Mouse (Mus musculus) kidney, postnatal 36 days (tissue): Measurements from ENCODE around the gene Pcbp4.

Source experiments
- DNase-seq, 2 experiments: peaks; one replicate each; pipeline ENCODE4 v3.0.0; 2021 to 2022; ENCODE audit warnings: mixed read lengths in 2 of 2

The Pcbp4 gene

DNA sequence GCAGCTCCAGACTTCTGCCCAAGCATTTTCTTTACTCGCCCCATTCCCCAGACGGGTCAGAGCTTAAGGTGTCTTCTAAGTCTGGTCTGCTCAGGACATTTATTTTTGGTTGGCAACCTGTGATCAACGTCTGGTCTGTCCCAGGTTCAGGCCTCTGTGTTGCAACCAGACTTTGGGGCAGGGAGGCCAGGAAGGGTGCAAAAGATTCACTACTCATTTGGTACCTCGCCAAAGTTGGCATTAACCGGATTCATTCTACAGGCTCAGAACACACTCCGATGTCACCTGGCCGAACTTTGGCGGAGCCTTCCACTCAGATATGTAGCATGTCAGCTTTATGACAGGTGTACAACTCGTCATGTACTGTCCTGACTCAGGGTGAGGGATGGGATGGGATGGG is 5.1 kb upstream of the Pcbp4 start:
- peak; percentile 46 to 47 for DNase-seq

DNA sequence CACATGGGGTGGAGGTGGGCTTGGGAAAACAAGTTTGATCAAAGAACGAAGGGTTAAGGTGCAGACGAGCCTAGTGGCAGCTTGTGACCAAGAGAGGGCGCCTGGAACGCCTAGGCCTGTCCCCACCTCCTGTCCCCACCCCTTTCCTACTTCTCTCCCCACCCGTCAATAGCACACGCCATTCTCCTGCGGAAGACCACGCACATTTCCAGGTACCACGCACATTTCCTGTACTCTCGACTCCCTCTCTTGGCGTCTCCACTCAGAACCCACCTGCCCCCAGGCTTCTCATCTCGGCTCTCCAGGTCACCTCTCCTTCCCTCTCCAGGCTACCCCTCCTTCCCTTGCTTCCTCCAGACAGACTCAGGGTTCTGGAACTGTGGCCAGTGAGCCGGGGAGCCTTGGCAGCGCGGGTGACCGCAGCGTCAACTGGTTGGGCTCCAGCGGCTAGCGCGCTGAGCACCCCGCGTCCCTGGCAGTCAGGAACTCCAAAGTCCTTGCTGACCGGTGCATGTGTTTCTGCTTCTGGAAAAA is 4.5 kb upstream of the Pcbp4 start:
- peak; percentile 88 for DNase-seq

DNA sequence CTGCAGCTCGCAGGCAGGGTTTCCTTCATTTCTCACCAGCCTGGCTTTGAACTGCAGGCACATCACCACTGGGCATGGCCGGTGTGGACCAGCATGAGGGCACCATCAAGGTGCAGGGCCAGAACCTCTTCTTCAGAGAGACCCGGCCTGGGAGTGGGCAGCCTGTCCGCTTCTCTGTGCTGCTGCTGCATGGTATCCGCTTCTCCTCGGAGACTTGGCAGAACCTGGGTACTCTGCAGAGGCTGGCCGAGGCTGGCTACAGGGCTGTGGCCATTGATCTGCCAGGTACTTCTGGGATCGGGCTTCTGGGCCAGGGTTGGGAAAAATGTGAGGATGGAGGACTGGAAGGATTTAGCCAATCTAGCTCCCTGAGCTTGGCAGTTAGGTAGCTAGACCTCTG is 3.1 kb upstream of the Pcbp4 start:
- DNase-seq: peak in 1 of 2 experiments; percentile 40

DNA sequence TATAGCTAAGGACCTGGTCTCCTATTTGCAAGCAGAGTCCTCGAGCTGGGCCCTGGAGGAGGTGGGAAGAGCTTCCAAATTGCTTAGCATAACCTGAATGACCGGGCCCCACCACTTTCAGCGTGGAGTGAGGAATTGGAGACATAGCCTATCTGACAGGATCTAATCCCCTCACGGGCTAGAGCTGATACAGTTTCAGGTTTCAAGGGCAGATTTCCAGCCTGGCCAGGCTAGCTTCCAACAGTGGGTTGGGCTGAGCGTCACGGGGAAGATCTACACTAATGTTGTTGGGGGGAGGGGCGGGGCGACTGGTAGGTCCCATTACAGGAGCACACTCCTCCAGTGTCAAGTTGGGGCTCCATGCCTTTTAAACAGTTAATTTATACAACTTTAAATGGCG is 2.4 kb upstream of the Pcbp4 start:
- peak; percentile 92 to 94 for DNase-seq

DNA sequence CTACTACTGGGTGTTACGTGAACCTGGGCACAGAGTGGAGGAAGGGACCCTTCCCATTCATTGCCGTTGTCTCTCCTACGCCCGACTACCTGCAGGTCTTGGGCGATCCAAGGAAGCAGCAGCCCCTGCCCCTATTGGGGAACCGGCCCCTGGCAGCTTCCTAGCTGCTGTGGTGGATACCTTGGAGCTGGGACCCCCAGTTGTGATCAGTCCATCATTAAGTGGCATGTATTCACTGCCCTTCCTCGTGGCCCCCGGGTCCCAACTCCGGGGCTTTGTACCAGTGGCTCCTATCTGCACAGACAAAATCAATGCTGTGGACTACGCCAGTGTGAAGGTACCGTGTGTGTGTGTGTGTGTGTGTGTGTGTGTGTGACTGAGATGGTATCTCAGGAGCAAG is 1.8 kb upstream of the Pcbp4 start:
- peak in 1 of 2 experiments; percentile 12 for DNase-seq

DNA sequence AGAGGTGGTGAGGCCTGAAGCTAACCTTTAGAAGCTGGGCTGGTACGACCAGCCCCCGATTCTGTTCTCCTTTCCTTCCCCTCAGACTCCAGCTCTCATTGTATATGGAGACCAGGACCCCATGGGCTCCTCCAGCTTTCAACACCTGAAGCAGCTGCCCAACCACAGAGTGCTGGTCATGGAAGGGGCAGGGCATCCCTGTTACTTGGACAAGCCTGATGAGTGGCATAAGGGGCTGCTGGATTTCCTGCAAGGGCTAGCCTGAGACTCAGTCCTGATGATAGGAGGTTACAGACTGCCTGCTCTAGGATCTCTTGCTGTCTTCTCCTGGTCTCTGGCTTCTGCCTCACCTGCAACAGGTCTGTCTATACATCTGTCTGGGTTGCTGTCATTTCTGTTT is 1.2 kb upstream of the Pcbp4 start:
- peak in 1 of 2 experiments; percentile 20 for DNase-seq

DNA sequence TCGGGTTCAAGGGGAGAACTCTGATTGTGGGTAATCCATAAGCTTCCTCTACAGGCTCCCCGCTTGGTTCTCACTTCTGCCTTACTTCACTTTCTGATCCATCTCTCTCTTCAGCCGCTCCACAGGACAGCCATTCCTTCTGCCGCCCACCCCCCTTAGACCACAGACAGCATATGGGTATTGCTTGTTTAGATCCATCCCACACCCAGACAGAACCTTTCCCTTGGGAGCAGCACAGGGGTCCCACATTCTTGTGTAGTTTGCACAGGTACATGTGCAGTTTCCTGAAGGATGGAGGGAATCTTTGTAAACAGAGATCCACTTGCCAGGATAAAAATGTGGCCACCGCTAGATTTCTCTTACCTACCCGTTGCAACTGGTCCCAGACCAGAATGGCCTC is 740 bp upstream of the Pcbp4 start:
- peak in 1 of 2 experiments; percentile 4 for DNase-seq

DNA sequence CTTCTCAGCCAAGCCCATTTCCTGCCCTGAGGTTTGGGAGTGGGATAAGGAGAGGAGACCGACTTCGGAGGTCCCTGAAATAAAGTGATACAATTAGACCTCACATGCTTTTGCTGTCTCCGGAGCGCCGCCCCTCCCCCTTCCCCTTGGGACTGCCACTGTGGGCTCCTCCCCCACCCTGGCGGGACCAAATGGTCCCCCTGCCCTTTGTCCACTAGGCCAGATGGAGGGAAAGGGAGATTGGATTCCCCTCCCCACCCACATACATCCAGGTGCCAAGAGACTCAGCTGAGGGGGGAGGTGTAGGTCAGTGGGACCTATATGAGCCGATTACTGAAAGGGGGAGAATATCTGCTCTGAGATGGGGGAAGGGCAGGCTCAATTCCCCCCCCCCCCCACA is 270 bp upstream of the Pcbp4 start:
- DNase-seq: peak; percentile 85 to 91

DNA sequence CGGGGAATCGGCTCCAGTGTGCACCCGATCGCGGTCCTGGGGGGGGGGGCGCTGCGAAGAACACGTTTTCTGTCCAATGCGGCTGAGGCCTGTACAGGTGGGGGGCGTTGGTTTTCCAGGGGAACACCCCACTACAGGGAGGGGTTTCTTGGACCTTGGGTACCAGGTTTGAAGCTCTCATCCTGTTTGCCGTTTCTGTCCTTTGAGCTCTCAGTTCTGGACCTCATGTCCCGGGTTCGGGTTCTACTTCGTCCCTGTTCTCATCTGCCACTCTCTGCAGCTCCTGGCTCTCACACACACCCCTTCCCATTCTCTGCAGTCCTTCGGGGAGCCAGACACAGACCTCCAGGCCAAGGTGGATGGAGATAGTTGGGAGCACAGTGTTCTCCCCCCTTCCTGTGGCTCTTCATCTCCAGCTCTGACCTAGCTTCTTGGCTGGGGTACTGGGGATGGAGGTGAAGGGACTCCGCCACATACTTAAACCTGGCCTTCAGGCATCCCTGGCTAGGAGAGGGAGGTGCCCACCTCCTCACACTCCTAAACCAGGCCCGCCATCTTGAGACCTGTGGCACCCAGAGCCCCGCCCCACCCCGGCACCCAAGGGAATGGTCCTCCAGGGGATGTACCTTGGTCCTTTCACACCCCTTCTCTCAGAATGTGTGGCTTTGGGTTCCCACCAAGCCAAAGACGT is 1.1 kb downstream of the Pcbp4 start:
- DNase-seq: peak in 1 of 2 experiments; percentile 16

DNA sequence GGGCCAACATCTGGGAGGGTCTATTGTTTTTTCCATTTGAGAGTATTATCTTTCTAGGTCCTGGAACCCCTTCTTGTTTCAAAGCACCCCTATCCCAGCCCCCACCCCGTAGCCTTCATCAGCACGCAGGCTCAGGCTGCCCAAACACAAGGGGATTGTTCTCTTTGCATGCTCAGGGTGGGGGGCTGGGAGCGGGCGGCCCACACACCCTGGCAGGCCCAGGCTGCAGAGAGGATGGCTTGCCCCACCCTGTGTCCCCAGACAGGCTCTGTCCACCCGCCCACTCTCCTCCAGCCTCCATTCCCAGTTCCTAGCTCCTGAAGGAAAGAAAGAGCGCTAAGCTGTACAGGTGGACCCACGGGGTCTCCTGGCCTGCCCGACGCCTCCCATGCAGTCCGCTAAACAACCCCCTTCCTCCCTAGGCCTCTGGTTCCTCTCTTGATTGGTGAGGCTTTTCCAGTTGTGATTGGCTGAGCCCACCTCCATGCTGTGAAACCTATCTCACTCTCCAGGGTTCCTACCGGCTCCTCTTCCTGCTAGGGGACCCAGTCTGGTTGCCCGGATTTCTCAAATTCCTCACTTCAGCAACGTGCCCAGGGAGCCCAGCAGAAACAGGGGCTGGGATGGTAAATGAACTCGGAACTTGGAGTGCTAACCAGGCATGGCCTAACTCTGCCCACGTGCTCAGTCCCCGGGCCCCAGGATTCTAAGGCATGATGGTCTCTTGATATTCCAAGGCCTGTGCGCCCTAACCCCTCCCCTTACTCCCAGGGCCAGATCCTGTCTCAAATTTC is 2.0 kb downstream of the Pcbp4 start:
- no peak for DNase-seq

DNA sequence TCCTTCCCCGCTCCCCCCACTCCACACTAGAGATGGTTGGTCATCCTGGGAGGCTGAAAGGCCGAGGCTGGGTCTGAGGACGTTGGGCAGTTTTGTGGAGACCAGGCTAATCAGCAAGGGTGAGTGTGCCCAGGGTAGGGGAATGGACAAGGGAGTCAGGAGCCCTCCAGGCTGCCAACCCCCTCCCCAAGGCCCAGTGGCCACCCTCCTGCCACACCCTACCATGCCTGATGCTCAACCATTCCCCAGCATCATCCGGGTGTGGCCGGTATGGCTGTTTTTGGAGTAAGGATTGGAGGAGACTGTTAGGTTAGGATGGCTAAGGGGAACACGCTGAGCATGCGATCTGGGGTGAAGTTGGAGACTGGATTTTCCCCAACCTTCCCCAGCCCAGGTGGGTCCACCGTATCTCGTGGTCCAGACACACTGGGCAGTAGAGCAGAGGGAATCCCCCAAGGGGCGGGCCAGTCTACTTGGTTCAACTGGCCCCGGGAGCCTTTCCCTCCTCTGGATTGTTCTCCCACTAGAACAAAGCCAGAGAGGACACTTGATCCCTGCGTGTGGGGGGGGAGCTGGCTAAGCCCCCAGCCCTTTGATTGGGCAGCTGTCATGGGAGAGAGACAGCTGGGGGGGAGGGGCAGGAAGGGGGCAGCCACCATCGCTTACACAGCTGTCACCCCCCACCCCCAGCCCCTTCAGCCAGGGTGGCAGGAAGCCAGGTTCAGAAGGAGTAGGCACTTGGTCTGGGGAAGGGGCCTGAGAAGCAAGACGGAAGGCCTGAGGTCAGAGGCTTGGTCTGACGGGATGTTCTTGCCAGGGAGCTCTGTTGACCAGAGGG is 3.5 kb downstream of the Pcbp4 start:
- DNase-seq: peak in 1 of 2 experiments; percentile 1

DNA sequence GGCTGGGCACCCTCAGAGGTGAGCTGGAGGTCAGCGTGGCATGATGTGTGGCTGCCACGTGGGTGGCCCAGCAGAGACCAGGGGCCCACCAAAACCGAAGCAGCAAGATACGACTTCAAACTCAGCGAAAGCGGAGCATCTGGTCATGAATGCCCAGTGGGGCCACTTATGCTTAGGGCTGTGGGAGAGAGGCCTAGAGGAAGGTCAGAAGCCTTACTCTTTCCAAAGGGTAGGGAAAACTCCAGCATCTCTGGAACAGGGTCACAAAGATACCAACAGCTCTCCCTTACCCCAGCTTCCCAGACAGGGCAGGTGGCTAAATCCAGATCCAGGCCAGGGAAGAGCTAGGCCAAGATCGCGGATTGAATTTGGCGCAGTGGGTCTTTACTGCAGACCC is 4.1 kb downstream of the Pcbp4 start:
- no peak for DNase-seq

DNA sequence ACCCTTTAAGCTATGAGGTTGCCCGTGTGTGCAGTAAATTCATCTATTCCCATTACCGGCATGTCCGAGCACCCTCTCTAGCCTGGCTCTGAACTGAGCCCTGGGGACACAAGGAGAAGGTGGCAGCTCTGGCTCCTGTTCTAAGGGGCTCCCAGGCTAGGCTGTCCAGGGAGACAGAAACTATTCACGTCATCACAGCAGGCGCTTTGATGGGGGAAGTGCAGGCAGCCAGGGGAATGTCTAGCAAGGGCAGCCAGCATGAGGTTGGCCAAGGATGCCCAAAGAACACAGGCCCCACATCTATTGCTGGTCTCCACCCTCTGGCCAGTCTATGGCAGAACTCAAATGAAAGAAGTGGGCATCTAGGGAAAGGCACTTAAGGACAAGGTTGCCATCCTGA is 4.8 kb downstream of the Pcbp4 start:
- no peak for DNase-seq

DNA sequence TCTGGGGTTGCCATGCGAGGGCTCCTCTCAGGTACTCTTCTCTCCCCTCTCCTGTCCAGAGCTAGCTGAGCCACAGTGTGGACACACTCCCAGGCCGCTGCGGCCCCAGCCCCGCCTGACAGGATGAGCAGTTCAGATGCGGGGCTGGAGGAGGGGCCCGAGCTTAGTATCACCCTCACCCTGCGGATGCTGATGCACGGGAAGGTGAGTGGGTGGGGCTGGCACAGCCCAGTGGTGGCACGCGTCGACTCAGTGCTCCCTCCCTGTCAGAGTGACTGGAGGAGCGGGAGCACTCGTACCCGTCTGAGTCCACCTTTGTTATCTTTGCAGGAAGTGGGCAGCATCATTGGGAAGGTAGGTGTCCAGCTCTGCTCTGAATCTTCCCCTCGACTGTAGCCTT is 6.9 kb downstream of the Pcbp4 start:
- DNase-seq: no peak

DNA sequence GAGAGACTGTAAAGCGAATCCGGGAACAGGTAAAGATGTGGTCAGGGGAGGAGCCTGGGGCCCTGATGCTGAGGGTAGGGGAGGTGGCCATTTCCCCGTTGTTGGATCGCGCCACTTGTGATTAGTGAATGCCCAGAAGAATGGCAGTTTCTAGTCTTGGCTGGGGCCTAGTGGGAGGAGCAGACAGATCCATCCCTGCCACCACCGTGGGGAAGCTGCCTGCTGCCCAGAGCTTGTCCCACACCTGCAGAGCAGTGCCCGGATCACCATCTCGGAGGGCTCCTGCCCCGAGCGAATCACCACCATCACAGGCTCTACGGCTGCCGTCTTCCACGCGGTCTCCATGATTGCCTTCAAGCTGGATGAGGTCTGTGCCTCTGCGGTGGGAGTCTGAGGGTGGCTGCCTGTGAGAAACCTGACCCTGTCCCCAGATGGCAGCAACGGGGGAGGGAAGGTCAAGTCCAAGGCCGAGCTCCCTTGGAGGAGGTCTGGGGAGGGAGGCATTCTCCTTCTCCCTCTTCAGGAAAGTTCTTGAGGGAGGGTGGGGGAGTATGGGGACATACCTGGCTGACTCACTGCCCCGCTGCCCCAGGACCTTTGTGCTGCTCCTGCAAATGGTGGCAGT is 7.4 kb downstream of the Pcbp4 start:
- DNase-seq: no peak

DNA sequence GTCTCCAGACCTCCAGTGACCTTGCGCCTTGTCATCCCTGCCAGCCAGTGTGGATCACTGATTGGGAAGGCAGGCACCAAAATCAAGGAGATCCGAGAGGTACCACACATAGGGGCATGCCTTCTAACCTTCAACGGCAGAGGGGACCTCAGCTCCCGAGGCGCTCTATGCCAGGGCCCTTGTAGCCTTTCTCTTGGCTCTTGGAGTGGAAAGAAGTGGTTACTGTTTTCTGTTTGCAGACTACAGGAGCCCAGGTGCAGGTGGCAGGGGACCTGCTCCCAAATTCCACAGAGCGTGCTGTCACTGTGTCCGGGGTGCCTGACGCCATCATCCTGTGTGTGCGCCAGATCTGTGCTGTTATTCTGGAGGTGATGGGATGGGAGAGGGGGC is 7.9 kb downstream of the Pcbp4 start:
- no peak for DNase-seq

DNA sequence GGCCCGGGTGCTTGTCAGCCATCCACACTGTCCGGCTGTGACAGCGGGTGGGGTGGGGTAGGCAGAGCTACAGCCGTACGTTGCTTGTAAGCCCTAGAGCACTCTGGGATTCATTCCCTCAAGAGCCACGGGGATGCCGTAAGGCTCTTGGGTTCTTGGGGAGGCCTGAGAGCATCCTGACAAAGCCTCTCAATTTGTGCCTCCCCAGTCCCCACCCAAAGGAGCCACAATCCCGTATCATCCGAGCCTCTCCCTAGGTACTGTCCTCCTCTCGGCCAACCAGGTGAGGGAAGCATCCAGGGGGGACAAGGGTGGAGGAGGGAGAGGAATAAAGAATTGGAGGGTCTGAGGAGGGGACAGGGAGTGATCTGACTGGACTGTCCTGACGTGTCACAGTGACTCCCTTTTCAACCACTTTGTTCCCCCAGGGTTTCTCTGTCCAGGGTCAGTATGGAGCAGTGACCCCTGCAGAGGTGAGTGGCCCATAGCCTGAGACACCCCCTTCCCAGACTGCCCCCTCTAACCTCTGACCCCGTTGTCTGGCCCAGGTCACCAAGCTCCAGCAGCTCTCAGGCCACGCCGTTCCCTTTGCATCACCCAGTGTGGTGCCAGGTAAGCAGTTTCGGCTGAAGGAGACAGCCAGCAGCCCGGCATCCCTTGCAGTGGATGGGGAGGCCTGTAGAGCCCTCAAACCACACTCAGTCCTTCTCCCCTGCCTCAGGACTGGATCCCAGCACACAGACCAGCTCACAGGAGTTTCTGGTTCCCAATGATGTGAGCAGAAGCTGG is 8.7 kb downstream of the Pcbp4 start:
- no peak for DNase-seq

DNA sequence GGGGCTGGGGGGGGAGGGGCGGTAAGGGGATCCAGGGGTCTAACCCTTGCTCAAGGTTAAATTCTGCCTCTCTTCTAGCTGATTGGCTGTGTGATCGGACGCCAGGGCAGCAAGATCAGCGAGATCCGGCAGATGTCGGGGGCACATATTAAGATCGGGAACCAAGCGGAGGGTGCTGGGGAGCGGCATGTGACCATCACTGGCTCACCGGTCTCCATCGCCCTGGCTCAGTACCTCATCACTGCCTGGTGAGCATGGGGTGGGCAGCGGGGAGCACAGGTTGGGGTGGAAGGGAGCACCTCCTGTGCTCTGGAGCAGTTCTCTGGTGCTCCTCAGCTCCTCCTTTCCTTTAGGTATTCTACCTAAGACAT is 9.3 kb downstream of the Pcbp4 start:
- no peak for DNase-seq

DNA sequence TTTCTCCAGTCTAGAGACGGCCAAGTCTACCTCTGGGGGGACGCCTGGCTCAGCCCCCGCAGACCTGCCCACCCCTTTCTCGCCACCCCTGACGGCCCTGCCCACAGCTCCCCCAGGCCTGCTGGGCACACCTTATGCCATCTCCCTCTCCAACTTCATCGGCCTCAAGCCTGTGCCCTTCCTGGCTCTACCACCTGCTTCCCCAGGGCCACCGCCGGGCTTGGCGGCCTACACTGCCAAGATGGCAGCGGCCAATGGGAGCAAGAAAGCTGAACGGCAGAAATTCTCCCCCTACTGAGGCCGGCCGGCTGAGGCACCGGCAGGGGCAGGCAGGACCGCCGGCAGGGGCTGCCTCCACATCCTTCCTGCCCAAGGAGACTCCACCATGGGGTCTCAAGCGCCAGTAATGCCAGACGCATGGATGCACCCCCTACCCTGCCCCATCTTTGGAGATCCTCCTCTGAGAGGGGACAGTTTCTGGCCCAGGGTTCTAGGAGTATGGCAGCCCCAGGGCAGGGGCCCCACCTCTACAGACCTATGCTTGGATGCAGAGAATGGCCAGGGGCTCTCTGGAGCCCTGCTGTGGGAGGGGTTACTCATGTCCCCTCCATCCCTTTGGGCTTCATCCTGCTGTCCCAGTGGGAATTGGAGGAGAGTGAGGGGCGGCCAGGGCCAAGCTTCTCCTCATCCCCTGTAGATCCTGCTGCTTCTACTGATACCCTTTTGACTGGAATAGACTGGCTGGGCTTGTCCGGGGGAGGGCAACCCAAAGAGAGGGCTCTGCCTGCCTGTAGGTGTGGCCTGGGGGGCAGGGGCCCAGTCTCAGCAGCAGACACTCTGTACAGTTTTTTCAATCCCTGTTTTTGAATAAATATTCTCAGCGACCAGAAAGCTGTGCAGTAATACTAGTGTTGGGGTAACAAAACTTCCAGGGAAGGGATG is 10.3 kb downstream of the Pcbp4 start:
- no peak for DNase-seq

DNA sequence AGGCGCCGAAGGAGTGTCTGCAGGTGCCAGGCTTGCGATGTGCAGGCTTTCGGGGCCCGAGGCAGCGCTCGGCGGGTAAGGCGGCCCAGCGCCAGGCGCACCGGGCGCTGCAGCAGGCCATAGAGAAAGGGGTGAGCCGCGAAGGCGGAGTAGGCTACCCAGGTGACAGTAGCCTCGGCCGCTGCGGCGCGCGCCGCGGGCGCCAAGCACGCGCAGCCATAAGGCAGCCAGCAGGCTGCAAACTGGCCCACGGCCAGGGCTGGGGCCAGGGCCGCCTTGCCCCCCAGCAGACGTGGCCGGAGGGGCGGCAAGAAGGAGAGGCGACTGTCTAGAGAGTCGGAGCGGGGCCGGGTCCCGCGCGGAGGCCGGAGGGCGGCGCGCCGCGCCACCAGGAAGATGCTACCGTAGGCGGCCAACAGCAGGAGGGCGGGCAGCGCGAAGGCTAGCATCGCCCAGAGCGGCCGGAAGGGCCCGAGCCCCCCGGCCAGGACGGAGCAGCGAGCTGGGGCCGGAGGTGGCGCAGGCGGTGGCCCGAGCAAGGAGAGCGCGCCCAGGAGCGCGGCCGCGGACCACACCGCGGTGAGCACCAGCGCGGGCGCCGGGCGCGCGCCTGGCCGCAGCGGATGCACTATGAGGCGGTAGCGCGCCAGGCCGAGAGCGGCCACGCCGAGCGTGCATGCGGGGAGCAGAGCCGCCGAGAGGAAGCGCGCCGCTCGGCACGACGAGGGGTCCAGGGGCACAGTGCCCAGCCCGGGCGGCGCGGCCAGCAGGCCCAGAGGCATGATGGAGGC is 11.9 kb downstream of the Pcbp4 start:
- peak in 1 of 2 experiments; percentile 75 for DNase-seq
